Mouse (Mus musculus): ENCODE data around the gene Lrrc43.
A peak's percentile ranks its signal among the peaks of the same experiment; 100 is the strongest.
"Not testable (repeated sequence)": the region's sequence is repeated elsewhere in the genome, so short reads cannot be mapped to it uniquely, and the experiment has no call there.

Lrrc43 gene

DNA sequence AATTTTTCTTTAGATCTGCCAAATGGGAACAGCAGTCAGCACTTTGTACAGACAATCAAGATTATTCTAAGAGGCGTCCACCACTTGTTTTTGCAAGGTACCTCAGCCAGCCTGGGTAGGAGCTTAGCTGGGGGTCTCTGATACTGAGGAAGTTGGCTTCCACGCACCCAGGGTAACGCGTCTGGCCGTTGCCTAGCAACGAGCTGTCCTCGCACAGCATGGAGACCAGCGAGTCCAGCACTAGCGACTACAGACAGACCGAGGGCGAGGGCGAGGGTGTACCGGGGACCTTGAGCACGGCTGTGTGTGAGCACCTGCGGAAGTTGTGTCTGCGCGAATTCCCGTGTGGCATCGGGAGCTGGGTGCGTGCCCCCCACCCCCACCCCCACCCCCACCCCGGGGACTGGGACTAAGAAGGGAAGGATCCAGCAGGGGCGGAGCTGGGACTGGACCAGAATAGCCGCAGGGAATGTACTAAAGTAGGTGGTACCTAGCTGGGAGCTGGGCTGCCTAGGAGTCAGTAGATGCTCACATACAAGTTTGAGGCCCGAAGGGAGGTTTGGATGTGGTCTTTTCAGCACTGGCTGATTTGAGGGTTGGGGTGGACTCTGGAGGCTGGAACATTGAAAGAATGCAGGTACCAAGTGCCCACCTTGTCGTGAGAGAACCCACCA lies at the start of gene Lrrc43, which contains the start of gene Il31:
Gene Lrrc43 (plus strand): TSS at position 194 of the 674 bp plus-strand sequence.
Gene Il31 (minus strand): TSS at position 378 of the 674 bp plus-strand sequence.
- DNase-seq (ENCODE audit: extremely low spot score, low spot score) = peak; percentile 50

- no peak for DNase-seq (ENCODE audit: extremely low spot score, low spot score)
Observed at GRCm38 (mm10) chr5:123439312-123439711, 49.8 kb upstream of the Lrrc43 start.

- no peak for DNase-seq (ENCODE audit: extremely low spot score, low spot score)
Observed at GRCm38 (mm10) chr5:123439941-123440340, 49.2 kb upstream of the Lrrc43 start.

GRCm38 (mm10) chr5:123440664-123441063 lies 48.4 kb upstream of the Lrrc43 start:
- DNase-seq (ENCODE audit: extremely low spot score, low spot score) = no peak

DNA sequence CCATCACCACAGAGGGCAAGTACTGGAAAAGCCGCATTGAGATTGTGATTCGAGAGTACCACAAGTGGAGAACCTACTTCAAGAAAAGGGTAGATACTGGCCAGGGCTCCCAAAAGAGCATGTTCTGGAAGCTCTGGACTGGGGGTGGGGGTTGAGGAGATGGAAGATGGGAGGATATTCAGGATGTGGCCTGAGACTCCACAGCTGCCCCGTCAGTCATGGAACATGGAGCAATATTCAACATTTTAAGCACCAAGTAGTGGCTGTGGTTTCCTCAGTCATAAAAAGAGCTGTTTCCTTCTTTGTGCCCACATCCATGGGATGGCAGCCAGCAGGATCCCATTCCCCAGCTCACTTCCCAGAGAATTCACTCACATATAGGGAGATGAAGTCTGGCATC lies 46.8 kb upstream of the Lrrc43 start:
- no peak for DNase-seq (ENCODE audit: extremely low spot score, low spot score)

GRCm38 (mm10) chr5:123444069-123444468 lies 45.0 kb upstream of the Lrrc43 start:
- DNase-seq (ENCODE audit: extremely low spot score, low spot score) = peak; percentile 73

DNA sequence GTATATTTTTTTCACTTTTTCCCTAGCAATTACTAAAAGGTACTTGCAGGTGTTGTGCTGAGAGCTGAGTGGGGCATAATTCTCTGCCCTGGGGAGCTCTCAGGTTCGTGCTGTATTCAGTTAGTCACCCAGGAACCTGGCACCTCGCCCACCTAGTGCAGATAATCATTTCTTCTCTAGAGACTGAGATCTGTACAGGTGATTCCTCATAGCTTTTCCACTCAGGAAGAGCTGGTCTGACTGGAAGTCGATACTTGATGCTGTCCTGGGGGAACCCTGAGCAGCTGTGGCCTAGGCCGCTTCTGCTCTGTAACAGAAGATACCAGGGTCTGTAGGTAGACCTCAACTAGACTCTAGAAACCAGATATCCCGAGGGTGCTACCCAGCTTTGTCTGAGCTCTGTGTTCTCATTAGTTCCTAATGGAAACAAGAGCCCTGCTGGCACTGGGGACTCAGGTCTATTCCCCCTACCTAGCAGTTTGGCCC lies 44.2 kb upstream of the Lrrc43 start:
- DNase-seq (ENCODE audit: extremely low spot score, low spot score) = no peak

DNA sequence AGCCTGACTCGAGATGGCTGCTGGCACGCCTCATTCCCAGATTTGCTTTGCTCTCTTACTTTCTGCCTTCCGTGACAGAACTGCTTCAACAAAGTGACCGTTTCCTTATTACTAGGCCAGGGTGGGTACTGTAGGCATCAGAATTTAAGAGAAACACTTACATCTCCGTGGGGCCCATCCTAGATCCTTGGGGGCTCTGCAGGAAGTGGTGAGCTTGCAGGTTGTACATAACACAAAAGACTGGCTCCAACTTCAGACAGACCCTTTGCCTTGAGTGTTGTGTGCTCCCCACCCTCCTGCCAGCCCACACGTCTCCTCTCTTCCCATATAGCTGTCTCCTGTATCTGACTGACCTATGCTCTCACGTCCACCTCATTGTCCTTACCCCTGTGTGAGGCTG lies 37.2 kb upstream of the Lrrc43 start:
- no peak for DNase-seq (ENCODE audit: extremely low spot score, low spot score)

DNA sequence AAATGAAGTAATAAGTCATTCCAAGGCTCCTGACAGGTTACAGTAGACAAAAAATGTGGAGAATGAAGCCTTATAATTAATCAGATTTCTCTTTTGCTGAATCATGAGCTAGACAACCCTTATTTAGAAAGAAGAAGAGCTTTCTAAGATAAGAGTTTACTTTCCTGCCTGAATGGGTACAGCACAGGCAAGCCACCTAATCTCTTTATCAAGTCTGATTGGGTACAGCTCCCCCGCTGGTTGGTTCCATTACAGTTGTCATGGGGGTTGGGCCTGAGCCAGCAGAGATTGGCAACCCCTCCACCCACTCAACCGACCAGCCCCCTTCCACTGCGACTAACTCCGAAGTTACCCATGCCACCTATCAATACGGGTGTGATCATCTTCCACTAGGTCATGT lies 27.7 kb upstream of the Lrrc43 start:
- no peak for DNase-seq (ENCODE audit: extremely low spot score, low spot score)

DNA sequence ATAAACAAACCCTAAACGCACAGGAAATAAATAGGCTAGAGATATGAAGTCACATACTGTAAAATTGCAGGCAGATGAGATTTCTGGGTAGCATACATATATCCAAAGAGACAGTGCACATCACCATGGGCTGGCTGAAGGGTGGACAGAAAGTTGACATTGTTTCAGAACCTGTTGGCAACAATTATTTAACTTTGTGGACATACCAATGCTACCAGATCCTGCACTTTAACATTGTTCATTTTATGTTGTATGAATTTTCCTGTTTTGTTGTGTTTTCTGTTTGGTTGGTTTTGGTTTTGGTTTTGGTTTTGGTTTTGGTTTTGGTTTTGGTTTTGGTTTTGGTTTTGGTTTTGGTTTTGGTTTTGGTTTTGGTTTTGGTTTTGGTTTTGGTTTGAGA lies 24.5 kb upstream of the Lrrc43 start:
- DNase-seq (ENCODE audit: extremely low spot score, low spot score) = no peak

GRCm38 (mm10) chr5:123470784-123471400 lies 18.2 kb upstream of the Lrrc43 start:
- DNase-seq (ENCODE audit: extremely low spot score, low spot score) = no peak

GRCm38 (mm10) chr5:123473817-123474216 lies 15.3 kb upstream of the Lrrc43 start:
- no peak for DNase-seq (ENCODE audit: extremely low spot score, low spot score)

DNA sequence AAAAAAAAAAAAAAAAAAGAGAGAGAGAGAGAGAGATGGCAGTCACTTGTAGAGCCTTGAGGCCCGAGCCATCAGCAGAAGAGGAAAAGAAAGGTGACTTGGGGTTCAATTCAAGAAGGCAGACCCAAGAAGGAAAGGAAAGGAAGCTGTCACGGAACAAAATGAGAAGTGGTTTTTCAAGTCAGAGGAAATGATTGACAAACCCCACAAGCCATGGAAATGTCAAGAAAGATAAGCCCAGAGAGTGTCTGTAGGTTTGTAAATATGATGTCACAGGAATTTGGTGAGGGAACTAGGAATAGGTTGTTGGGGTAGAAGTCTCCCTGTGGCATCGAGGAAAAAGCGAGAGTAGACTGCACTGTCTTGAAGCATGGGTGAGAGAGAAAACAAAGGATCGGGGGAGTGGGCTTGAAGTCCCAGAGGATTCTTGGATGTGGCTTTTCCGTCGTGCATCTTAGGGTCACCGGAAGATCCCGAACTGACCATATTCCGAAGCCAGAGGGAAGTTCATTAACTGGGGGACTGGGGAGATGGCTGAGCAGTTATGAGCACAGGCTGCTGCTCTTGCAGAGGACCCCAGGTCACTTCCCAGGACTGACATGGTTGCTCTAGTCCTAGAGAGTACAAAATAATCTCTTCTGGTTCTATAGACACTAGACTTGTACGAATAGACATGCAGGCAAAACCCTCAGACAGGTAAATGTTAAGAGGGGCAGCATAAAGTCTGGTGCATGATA lies 1.3 kb upstream of the Lrrc43 start:
- DNase-seq (ENCODE audit: extremely low spot score, low spot score) = no peak

- peak; percentile 19 for DNase-seq (ENCODE audit: extremely low spot score, low spot score)
Observed at GRCm38 (mm10) chr5:123489935-123490334, 830 bp downstream of the Lrrc43 start.

GRCm38 (mm10) chr5:123499717-123500116 lies 10.6 kb downstream of the Lrrc43 start:
- DNase-seq (ENCODE audit: extremely low spot score, low spot score) = no peak

- no peak for DNase-seq (ENCODE audit: extremely low spot score, low spot score)
Observed at GRCm38 (mm10) chr5:123501973-123502372, 12.9 kb downstream of the Lrrc43 start.

DNA sequence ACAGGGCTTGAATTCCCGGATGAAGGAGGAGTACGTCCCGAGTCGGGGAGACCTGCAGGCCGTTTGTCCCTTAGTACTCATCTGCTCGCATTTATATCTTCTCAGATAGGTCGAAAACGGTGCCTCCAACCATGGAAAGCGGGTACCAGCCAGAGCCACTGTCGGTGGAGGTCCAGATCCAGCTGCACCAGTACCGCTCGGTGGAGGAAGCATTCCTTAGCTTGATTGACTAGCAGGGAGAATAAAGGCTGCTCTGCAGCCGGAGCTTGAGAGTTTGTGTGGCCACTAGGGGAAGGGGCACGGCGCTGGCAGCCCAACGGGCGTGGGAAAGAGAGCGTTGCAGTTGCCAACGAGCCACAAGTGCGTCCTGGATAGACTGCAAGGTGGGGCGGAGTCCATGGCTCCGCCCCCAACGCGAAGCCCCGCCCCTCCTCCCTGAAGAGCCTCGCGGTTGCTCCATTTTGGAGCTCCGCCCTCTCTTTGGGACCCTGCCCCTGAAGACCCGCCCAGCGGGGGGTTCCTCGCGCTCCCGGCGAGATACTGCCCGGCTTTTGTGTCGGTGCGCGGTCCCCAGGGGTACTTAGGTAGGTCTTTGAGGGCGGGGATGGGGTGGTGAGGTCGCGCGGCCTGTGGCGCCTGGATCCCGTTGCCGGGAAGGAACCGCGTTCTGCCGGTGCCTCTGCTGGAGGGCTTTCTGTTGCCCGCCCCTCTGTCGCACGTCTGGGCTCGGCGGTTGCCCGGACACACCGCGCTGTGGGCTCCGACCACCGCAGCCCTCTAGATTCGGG lies 19.0 kb downstream of the Lrrc43 start:
- peak; percentile 91 for DNase-seq (ENCODE audit: extremely low spot score, low spot score)

DNA sequence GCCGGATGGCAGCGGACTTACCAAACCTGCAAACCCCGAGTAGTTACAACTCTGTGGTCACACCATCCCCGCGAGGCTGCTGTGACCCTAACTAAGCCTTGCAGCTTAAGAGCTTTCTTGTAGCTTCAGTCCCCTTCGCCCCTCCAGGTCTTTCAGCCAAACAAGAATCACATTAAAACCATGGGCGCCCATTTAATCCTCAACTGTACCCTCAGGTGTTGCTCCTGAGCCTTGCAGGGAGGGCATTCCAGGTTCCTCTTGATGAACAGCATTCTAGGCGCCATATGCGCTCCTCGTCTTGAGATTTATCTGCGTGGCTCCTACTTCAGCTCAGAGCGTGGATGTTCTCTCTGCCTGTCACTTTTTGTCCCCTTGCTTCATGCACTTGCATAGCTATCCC lies 19.8 kb downstream of the Lrrc43 start:
- DNase-seq (ENCODE audit: extremely low spot score, low spot score) = no peak

GRCm38 (mm10) chr5:123510160-123510559 lies 21.1 kb downstream of the Lrrc43 start, which contains the start of gene B3gnt4:
B3gnt4 (plus strand) TSS chr5:123510460.
- DNase-seq (ENCODE audit: extremely low spot score, low spot score) = no peak

- not testable (repeated sequence) for DNase-seq (ENCODE audit: extremely low spot score, low spot score)
Observed at GRCm38 (mm10) chr5:123511426-123511825, 22.3 kb downstream of the Lrrc43 start.

DNA sequence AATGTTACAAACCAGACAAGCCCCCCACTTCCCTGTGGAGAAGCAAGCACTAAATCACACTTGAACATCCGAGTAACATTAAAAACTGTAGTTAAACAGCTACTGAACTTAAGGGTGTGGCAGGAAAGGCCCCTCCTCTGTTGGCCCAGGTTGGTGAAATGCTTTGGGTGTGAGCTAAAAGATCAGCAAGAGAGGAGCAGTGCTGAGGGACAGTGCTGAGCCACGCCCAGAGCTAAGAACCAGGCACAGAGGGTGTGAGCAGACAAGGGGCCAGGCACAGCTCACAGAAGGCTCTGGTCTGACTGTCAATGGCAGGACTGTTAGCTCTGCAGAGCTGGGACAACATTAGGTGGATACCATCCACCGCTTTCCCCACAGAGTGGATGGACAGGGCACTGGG lies 23.0 kb downstream of the Lrrc43 start:
- no peak for DNase-seq (ENCODE audit: extremely low spot score, low spot score)

All from neural tube, embryonic 10.5 days (tissue).